Mouse (Mus musculus): ENCODE results near the gene Ttc21a. TPM values are rescaled to one million over a fixed set of nuclear protein-coding genes. Genes with fewer than 3 reads are reported as not detected.

Ttc21a gene
- total RNA-seq, 2 experiments from 2014 or later, result not detected

GRCm38 (mm10) chr9:119973281-119973680 is 35.9 kb downstream of the Ttc21a start:
- intact Hi-C loops (cut with DNase I), result no loop called here
- no peak for DNase-seq

GRCm38 (mm10) chr9:119973869-119974520 is 36.6 kb downstream of the Ttc21a start:
- intact Hi-C loops (cut with DNase I), result no loop called here
- DNase-seq, result no peak

GRCm38 (mm10) chr9:119974609-119975008 is 37.2 kb downstream of the Ttc21a start:
- no peak for DNase-seq
- intact Hi-C loops (cut with DNase I), result no loop called here

GRCm38 (mm10) chr9:119975286-119975685 is 37.9 kb downstream of the Ttc21a start:
- no peak for DNase-seq
- intact Hi-C loops (cut with DNase I), result no loop called here

GRCm38 (mm10) chr9:119976704-119977556 is 39.5 kb downstream of the Ttc21a start:
- intact Hi-C loops (cut with DNase I), result no loop called here
- DNase-seq, result no peak

GRCm38 (mm10) chr9:119977557-119978060 is 40.2 kb downstream of the Ttc21a start:
- no peak for DNase-seq
- intact Hi-C loops (cut with DNase I), result no loop called here

- intact Hi-C loops (cut with DNase I), result no loop called here
- no peak for DNase-seq
Measured at GRCm38 (mm10) chr9:119978151-119978810, 40.9 kb downstream of the Ttc21a start.

GRCm38 (mm10) chr9:119978811-119979441 is 41.5 kb downstream of the Ttc21a start:
- intact Hi-C loops (cut with DNase I), result no loop called here

GRCm38 (mm10) chr9:119979749-119980148 is 42.3 kb downstream of the Ttc21a start:
- DNase-seq, result no peak
- intact Hi-C loops (cut with DNase I), result no loop called here

More at GRCm38 (mm10) chr9:119978811-119979441, 41.5 kb downstream of the Ttc21a start:
- no peak for DNase-seq

GRCm38 (mm10) chr9:119980770-119981182 is 43.4 kb downstream of the Ttc21a start:
- intact Hi-C loops (cut with DNase I), result no loop called here
- no peak for DNase-seq

GRCm38 (mm10) chr9:119981183-119982179 is 44.1 kb downstream of the Ttc21a start:
- intact Hi-C loops (cut with DNase I), result no loop called here
- peak; percentile 52 to 60 for DNase-seq

GRCm38 (mm10) chr9:119982241-119982811 is 44.9 kb downstream of the Ttc21a start:
- DNase-seq, result no peak
- intact Hi-C loops (cut with DNase I), result no loop called here

GRCm38 (mm10) chr9:119982956-119983551 is 45.6 kb downstream of the Ttc21a start:
- DNase-seq, result peak in 1 of 2 experiments; percentile 28
- intact Hi-C loops (cut with DNase I), result no loop called here

GRCm38 (mm10) chr9:119983585-119984535 is 46.5 kb downstream of the Ttc21a start:
- intact Hi-C loops (cut with DNase I), result no loop called here
- peak; percentile 82 to 91 for DNase-seq

GRCm38 (mm10) chr9:119984536-119985011 is 47.2 kb downstream of the Ttc21a start, which contains the start of gene Csrnp1:
Gene Csrnp1, minus strand, starts transcription at chr9:119984658.
- intact Hi-C loops (cut with DNase I), result no loop called here
- DNase-seq, result no peak

GRCm38 (mm10) chr9:119985881-119986574 is 48.6 kb downstream of the Ttc21a start:
- intact Hi-C loops (cut with DNase I), result no loop called here
- DNase-seq, result no peak

- DNase-seq, result no peak
- intact Hi-C loops (cut with DNase I), result no loop called here
Measured at GRCm38 (mm10) chr9:119988304-119988703, 50.9 kb downstream of the Ttc21a start.
